Mouse (Mus musculus) CD4-positive naive resting alpha-beta T cell, adult 57 days (primary cell): Measurements from ENCODE around the gene Fndc7. TPM values are rescaled to one million over a fixed set of nuclear protein-coding genes. Genes with fewer than 3 reads are reported as not detected.

ENCODE experiments used
- total RNA-seq: library from RNA; stranded (reverse); gene quantifications from one replicate; pipeline ENCODE4 v1.2.4, GENCODE M21; 2023

The Fndc7 gene
- not detected for total RNA-seq

GRCm38 (mm10) chr3:108889908-108890307 is at the start of gene Fndc7:
Gene Fndc7, minus strand, starts transcription at chr3:108890008.

DNA sequence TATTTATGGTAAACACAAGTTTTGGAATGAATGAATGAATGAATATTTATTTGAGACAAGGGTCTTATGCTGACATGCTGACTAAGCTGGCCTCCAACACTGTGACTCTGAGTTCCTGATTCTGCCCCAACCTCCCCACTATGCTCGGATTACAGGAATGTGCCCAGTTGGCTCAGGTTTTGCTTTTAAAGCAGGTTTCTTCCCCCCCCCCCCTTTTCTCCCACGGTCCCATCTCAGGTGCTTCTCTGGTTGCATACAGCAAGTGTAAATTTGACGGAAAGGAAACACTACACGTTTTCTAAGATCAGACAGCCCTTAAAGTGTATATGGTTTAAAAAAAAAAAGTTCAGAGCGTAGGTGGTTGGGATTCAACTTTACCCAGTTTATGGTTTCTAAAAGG is 49.8 kb upstream of the Fndc7 start, which contains the start of gene Henmt1:
TSS of gene Henmt1 (plus strand) at position 301 of the 400 bp plus-strand sequence.

GRCm38 (mm10) chr3:108911548-108912413 is 22.0 kb upstream of the Fndc7 start, which contains the start of gene Prpf38b:
Gene Prpf38b, minus strand, starts transcription at chr3:108911727.

GRCm38 (mm10) chr3:108840000-108840715 is 49.6 kb downstream of the Fndc7 start, which contains the start of gene Stxbp3:
Gene Stxbp3, minus strand, starts transcription at chr3:108840526.

Other genes with a start within 250 kb of the Fndc7 start
- gene Clcc1, start 236.1 kb downstream of the Fndc7 start, total RNA-seq: 39.8 TPM
- gene Gpsm2, start 167.7 kb downstream of the Fndc7 start, total RNA-seq: 5.7 TPM
- gene Aknad1, start 150.3 kb downstream of the Fndc7 start, total RNA-seq: not detected
- gene Stxbp3, start 49.5 kb downstream of the Fndc7 start, total RNA-seq: 79.2 TPM
- gene Prpf38b, start 21.7 kb upstream of the Fndc7 start, total RNA-seq: 244 TPM
- 1.3 TPM for gene Henmt1, start 49.9 kb upstream of the Fndc7 start, total RNA-seq
- gene Gm9857, start 50.4 kb upstream of the Fndc7 start, total RNA-seq: not detected
- gene Fam102b, start 137.6 kb upstream of the Fndc7 start, total RNA-seq: 10.2 TPM
- not detected for gene Slc25a54, start 190.5 kb upstream of the Fndc7 start, total RNA-seq
- gene Slc25a24, start 233.1 kb upstream of the Fndc7 start, total RNA-seq: 8.6 TPM